Mouse (Mus musculus): ENCODE results near the gene Tekt4. TPM values are rescaled to one million over a fixed set of nuclear protein-coding genes. Genes with fewer than 3 reads are reported as not detected.

The Tekt4 gene
- polyA plus RNA-seq, 1 experiment from 2014 or later = 0.25 TPM

DNA sequence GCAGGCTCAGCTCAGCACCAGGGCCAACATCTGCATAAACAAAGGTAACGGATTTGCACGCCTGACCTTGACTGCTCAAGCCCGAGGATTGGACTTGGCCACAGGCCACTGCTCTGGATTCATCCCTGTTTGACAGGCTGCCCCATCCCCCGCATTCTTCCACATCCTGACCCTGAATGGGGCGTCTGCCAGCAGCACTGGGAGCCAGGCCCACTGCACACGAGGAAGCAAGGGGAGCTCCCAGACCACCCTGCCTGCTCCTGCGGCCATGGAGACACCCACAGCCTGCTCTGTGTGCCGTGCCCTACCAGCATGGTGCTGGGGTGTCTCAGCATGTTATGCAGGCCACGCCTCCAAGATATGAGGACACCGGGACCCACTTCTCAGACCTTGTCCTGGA is 27.0 kb upstream of the Tekt4 start:
- Histone ChIP-seq H3K4me3 (ENCODE audit: low read depth, low read length) (no peak overlapping the region), H3K27me3 (ENCODE audit: control insufficient read depth, insufficient read depth, low read length) (peaks cover 14% of the 10 kb centered on the region), H3K27ac (ENCODE audit: low read depth, low read length) (no peak overlapping the region), H3K9ac (ENCODE audit: low read length) (no peak overlapping the region), H3K36me3 (ENCODE audit: control insufficient read depth, insufficient read depth, low read length) (no peaks in the 10 kb centered on the region; the same call in 1 of the 2 replicates), H3K4me1 (ENCODE audit: control insufficient read depth, insufficient read depth, low read length) (peaks cover 2% of the 10 kb centered on the region), H3K4me2 (ENCODE audit: low read depth) (no peak overlapping the region), H3K9me3 (ENCODE audit: control insufficient read depth, low read length) (no peaks in the 10 kb centered on the region)
- no peak for DNase-seq (ENCODE audit: low spot score)
- WGBS = 41% methylated on average over 10 of the region's 10 CpGs
- ATAC-seq (ENCODE audit: insufficient read depth, low FRiP score, low TSS enrichment) = no peak

DNA sequence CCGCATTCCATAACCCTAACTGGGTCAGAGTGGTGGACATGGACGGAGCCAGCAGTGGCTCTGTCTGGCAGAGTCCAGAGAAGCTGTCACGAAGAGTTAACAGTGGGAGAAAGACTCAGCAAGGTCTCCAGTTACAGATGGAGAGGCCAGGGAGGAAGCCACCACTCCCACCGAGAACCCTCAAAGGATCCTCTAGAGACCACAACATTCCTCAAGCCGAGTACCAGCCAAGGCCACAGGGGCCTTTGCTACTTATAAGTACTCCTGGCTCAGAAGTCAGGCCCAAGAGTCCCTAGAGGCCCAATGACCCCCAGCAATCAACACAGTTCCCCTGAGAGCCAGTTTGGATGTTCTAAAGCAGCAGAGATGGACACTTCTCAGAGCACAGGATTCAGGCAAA is 25.2 kb upstream of the Tekt4 start:
- WGBS = 60% methylated on average over 5 of the region's 5 CpGs

DNA sequence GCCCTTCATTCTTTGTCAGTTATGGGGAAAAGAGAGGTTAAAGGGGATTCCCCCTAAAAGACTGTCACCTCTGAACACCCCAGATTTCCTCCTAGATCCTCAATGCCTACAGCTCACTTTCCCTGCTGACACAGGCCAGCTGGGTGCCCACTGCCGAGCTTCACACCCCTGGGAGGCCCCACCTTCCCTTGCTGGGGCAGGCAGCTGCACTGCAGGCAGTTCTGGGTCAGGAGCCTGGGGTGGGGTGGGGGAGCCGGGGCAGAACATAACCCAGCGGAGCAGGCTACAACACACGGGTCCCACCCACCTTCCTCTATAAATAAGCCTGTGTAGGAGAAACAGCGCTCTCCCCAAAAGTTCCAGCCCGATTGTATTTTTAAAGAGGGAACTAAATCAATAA is 24.5 kb upstream of the Tekt4 start:
- H3K4me2 ChIP-seq (ENCODE audit: low read depth) = no peak overlapping the region
- H3K27ac ChIP-seq (ENCODE audit: low read depth, low read length) = no peak overlapping the region
- H3K4me3 ChIP-seq (ENCODE audit: low read depth, low read length) = no peak overlapping the region
- no peak overlapping the region for H3K9ac ChIP-seq (ENCODE audit: low read length)
- peaks cover 17% of the 10 kb centered on the region for H3K27me3 ChIP-seq (ENCODE audit: control insufficient read depth, insufficient read depth, low read length)
- no peak for DNase-seq (ENCODE audit: low spot score)
- H3K36me3 ChIP-seq (ENCODE audit: control insufficient read depth, insufficient read depth, low read length) = no peaks in the 10 kb centered on the region; the same call in 1 of the 2 replicates
- H3K9me3 ChIP-seq (ENCODE audit: control insufficient read depth, low read length) = no peaks in the 10 kb centered on the region
- 43% methylated on average over 6 of the region's 6 CpGs for WGBS
- ATAC-seq (ENCODE audit: insufficient read depth, low FRiP score, low TSS enrichment) = no peak
- H3K4me1 ChIP-seq (ENCODE audit: control insufficient read depth, insufficient read depth, low read length) = peaks cover 4% of the 10 kb centered on the region

More for the DNA sequence above, 25.2 kb upstream of the Tekt4 start:
- H3K4me1 ChIP-seq (ENCODE audit: control insufficient read depth, insufficient read depth, low read length) = peaks cover 6% of the 10 kb centered on the region
- H3K27ac ChIP-seq (ENCODE audit: low read depth, low read length) = no peak overlapping the region
- no peak overlapping the region for H3K4me2 ChIP-seq (ENCODE audit: low read depth)
- ATAC-seq (ENCODE audit: insufficient read depth, low FRiP score, low TSS enrichment) (no peak), DNase-seq (ENCODE audit: low spot score) (no peak)
- H3K27me3 ChIP-seq (ENCODE audit: control insufficient read depth, insufficient read depth, low read length) = peaks cover 17% of the 10 kb centered on the region
- no peaks in the 10 kb centered on the region for H3K9me3 ChIP-seq (ENCODE audit: control insufficient read depth, low read length)
- no peak overlapping the region for H3K4me3 ChIP-seq (ENCODE audit: low read depth, low read length)
- H3K36me3 ChIP-seq (ENCODE audit: control insufficient read depth, insufficient read depth, low read length) = no peaks in the 10 kb centered on the region; the same call in 1 of the 2 replicates
- no peak overlapping the region for H3K9ac ChIP-seq (ENCODE audit: low read length)

- Histone ChIP-seq H3K4me3 (ENCODE audit: low read depth, low read length) (no peak overlapping the region), H3K4me2 (ENCODE audit: low read depth) (no peak overlapping the region), H3K36me3 (ENCODE audit: control insufficient read depth, insufficient read depth, low read length) (no peaks in the 10 kb centered on the region; the same call in 1 of the 2 replicates), H3K27me3 (ENCODE audit: control insufficient read depth, insufficient read depth, low read length) (peaks cover 17% of the 10 kb centered on the region), H3K9me3 (ENCODE audit: control insufficient read depth, low read length) (no peaks in the 10 kb centered on the region), H3K9ac (ENCODE audit: low read length) (no peak overlapping the region), H3K4me1 (ENCODE audit: control insufficient read depth, insufficient read depth, low read length) (peaks cover 4% of the 10 kb centered on the region), H3K27ac (ENCODE audit: low read depth, low read length) (no peak overlapping the region)
- 61% methylated on average over 8 of the region's 8 CpGs for WGBS
- DNase-seq (ENCODE audit: low spot score) (no peak), ATAC-seq (ENCODE audit: insufficient read depth, low FRiP score, low TSS enrichment) (no peak)
Measured at GRCm38 (mm10) chr17:25430534-25430933, 23.9 kb upstream of the Tekt4 start.

DNA sequence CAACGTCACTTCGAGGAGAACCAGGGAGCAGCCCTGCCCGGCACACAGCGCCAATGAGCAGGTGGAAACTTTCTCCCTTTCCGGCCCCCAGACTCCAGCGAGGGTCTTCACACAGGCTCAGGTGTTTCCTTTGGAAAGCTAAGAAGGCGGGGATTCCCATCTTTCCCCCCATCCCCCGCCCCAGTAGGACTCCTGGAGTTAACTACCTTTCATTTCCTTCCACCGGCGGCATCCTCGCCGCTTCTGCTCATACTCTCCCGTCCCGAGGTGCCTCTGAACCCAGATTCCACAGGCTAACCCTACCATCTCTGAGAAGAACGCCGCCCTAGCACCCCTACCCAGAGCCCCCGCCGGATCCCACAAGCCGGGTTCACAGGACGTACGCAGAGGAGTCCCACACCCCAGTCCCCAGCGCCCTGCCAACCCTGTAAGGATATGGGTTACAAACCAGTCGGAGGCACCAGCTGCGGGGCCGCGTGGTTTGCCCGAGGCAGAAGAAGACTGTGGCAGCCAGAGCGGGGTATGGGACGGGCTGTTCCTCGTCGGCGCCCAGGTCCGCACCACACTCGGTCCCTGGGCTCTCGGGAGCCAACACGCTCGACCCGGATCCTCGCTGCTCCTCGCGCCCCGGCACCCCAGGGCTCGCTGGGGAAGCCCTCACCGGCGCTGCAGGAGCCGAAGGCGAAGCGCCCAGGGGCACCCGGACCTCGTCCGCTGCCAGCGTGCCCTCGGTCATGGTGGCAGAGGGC is 21.8 kb upstream of the Tekt4 start:
- Histone ChIP-seq H3K36me3 (ENCODE audit: control insufficient read depth, insufficient read depth, low read length) (no peaks in the 10 kb centered on the region; the same call in 1 of the 2 replicates), H3K9ac (ENCODE audit: low read length) (peak overlapping the region; percentile 89), H3K4me3 (ENCODE audit: low read depth, low read length) (peak overlapping the region; percentile 74), H3K4me1 (ENCODE audit: control insufficient read depth, insufficient read depth, low read length) (peaks cover 4% of the 10 kb centered on the region), H3K9me3 (ENCODE audit: control insufficient read depth, low read length) (no peaks in the 10 kb centered on the region), H3K4me2 (ENCODE audit: low read depth) (peak overlapping the region; percentile 97), H3K27me3 (ENCODE audit: control insufficient read depth, insufficient read depth, low read length) (peaks cover 17% of the 10 kb centered on the region), H3K27ac (ENCODE audit: low read depth, low read length) (peak overlapping the region; percentile 67)
- no peak for ATAC-seq (ENCODE audit: insufficient read depth, low FRiP score, low TSS enrichment)
- peak; percentile 59 for DNase-seq (ENCODE audit: low spot score)
- under 1% methylated on average over 52 of the region's 53 CpGs for WGBS

GRCm38 (mm10) chr17:25433223-25433616 is 21.2 kb upstream of the Tekt4 start:
- peak overlapping the region; percentile 67 for H3K27ac ChIP-seq (ENCODE audit: low read depth, low read length)
- WGBS = 0% methylated on average over 31 of the region's 40 CpGs
- H3K9ac ChIP-seq (ENCODE audit: low read length) = peak overlapping the region; percentile 89
- ATAC-seq (ENCODE audit: insufficient read depth, low FRiP score, low TSS enrichment) = peak; percentile 70
- peaks cover 17% of the 10 kb centered on the region for H3K27me3 ChIP-seq (ENCODE audit: control insufficient read depth, insufficient read depth, low read length)
- H3K4me1 ChIP-seq (ENCODE audit: control insufficient read depth, insufficient read depth, low read length) = peaks cover 4% of the 10 kb centered on the region
- peak overlapping the region; percentile 97 for H3K4me2 ChIP-seq (ENCODE audit: low read depth)
- H3K9me3 ChIP-seq (ENCODE audit: control insufficient read depth, low read length) = no peaks in the 10 kb centered on the region
- no peak for DNase-seq (ENCODE audit: low spot score)
- H3K4me3 ChIP-seq (ENCODE audit: low read depth, low read length) = peak overlapping the region; percentile 74
- H3K36me3 ChIP-seq (ENCODE audit: control insufficient read depth, insufficient read depth, low read length) = no peaks in the 10 kb centered on the region; the same call in 1 of the 2 replicates

- Histone ChIP-seq H3K4me2 (ENCODE audit: low read depth) (peak within 1 kb of the TSS; percentile 97), H3K9ac (ENCODE audit: low read length) (peak within 1 kb of the TSS; percentile 89), H3K36me3 (ENCODE audit: control insufficient read depth, insufficient read depth, low read length) (no peaks in the 10 kb centered on the region), H3K27ac (ENCODE audit: low read depth, low read length) (peak within 1 kb of the TSS; percentile 67), H3K27me3 (ENCODE audit: control insufficient read depth, insufficient read depth, low read length) (peaks cover 17% of the 10 kb centered on the region), H3K9me3 (ENCODE audit: control insufficient read depth, low read length) (no peaks in the 10 kb centered on the region), H3K4me3 (ENCODE audit: low read depth, low read length) (peak within 1 kb of the TSS; percentile 74), H3K4me1 (ENCODE audit: control insufficient read depth, insufficient read depth, low read length) (peaks cover 4% of the 10 kb centered on the region)
- DNase-seq (ENCODE audit: low spot score) (peak; percentile 87), ATAC-seq (ENCODE audit: insufficient read depth, low FRiP score, low TSS enrichment) (peak; percentile 85)
- 0% methylated on average over 61 of the region's 103 CpGs for WGBS
Measured at GRCm38 (mm10) chr17:25433617-25434606, 20.5 kb upstream of the Tekt4 start, which contains the start of gene Cacna1h. Gene Cacna1h, minus strand, starts transcription at chr17:25433783.

DNA sequence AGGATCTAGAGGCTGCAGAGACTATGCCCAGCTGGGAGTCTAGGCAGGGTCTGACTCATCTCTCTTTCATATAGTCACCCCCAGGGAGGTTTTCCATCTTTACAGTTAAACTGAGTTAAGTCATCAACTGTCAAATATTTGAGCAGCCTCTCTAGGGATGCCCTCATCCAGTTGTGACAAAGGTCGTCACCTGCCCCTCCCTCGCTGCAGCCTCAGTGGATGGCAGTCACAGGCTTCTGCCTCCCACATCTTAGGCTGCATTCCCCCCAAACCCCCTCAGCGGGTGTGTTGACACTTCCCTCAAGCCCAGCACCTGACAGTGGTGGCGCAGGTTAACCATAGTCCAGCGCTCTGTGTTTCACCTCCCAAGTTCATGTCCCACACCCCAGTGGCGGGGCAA is 13.0 kb upstream of the Tekt4 start:
- no peak for DNase-seq (ENCODE audit: low spot score)
- H3K36me3 ChIP-seq (ENCODE audit: control insufficient read depth, insufficient read depth, low read length) = no peaks in the 10 kb centered on the region
- no peak overlapping the region for H3K4me3 ChIP-seq (ENCODE audit: low read depth, low read length)
- no peak for ATAC-seq (ENCODE audit: insufficient read depth, low FRiP score, low TSS enrichment)
- H3K9ac ChIP-seq (ENCODE audit: low read length) = no peak overlapping the region
- no peaks in the 10 kb centered on the region for H3K4me1 ChIP-seq (ENCODE audit: control insufficient read depth, insufficient read depth, low read length)
- H3K4me2 ChIP-seq (ENCODE audit: low read depth) = no peak overlapping the region
- H3K27me3 ChIP-seq (ENCODE audit: control insufficient read depth, insufficient read depth, low read length) = no peaks in the 10 kb centered on the region
- H3K9me3 ChIP-seq (ENCODE audit: control insufficient read depth, low read length) = no peaks in the 10 kb centered on the region
- 80% methylated on average over 6 of the region's 6 CpGs for WGBS
- no peak overlapping the region for H3K27ac ChIP-seq (ENCODE audit: low read depth, low read length)
